Mouse (Mus musculus) gastrocnemius, postnatal 4 days (tissue): ENCODE results near the gene Zfp992. TPM values are rescaled to one million over a fixed set of nuclear protein-coding genes. Genes with fewer than 3 reads are reported as not detected.
"Not testable (repeated sequence)": the region's sequence is repeated elsewhere in the genome, so short reads cannot be mapped to it uniquely, and the experiment has no call there.

Source experiments
- DNase-seq, 2 experiments: peaks; one replicate each; pipeline ENCODE4 v3.0.0; 2021 to 2022; ENCODE audit warnings: low spot score in 2 of 2, mixed read lengths in 2 of 2
- total RNA-seq, 2 experiments: library from RNA; stranded (reverse); gene quantifications; 2 replicates each; pipeline ENCODE4 v1.2.3; 2021

Gene Zfp992
- total RNA-seq, 2 experiments from 2014 or later, result 2.8 to 3.1 TPM

DNA sequence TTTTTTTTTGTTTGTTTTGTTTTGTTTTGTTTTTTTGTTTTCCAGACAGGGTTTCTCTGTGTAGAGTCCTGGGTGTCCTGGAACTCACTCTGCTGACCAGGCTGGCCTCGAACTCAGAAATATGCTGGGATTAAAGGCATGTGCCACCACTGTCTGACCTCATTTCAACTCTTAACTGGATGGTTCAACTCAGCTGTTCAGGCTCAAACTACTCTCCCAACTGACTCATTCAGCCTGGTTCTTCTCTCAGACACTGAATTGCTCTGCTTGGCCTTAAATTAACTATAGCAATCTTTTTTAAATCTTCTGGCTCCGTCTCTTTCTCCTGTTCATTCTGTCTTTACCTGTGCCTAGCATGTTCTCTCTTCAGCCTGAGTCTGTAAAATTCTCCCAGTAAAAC is 68.3 kb downstream of the Zfp992 start:
- not testable (repeated sequence) for DNase-seq

Other genes with a start within 250 kb of the Zfp992 start
- gene Zfp981, start 53.0 kb downstream of the Zfp992 start, total RNA-seq, result under 1 TPM in 1 of 2 experiments, not detected in 1; 0.52 TPM
- 1 to 10 TPM; 3.8 to 5.5 TPM for gene Zfp993, start 161.9 kb downstream of the Zfp992 start, total RNA-seq